Mouse (Mus musculus) urinary bladder, adult 2 months (tissue): Measurements from ENCODE around the gene Fgd5. TPM values are rescaled to one million over a fixed set of nuclear protein-coding genes. Genes with fewer than 3 reads are reported as not detected.

Experiments used
- DNase-seq: peaks from one replicate; pipeline ENCODE4 v3.0.0; 2022; ENCODE audit warnings: low spot score
- polyA plus RNA-seq: library from polyadenylated mRNA; depleted of rRNA; stranded (reverse); fragments of >200 nt; gene quantifications from 2 replicates; pipeline ENCODE4 v1.2.3, GENCODE M21; 2012

The Fgd5 gene
- polyA plus RNA-seq, 1 experiment: 8.3 TPM

DNA sequence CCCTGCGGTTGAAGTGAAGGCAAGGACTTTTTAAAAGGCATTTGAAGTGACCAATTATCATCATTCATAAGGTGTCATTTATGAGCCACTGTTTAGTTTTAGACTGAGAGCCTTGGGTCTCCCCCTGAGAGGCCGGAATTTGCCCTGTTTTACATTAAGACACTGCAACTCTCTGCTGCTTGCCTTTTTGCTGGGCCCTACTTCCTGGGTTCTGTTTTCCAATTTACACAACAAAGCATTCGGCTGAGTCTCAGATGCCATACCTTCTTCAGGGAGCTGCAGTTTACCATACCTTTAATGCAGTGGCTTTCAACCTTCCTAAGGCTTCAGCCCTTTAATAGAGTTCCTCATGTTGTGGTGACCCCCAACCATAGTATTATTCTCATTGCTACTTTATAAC, 26.1 kb downstream of the Fgd5 start:
- no peak for DNase-seq

DNA sequence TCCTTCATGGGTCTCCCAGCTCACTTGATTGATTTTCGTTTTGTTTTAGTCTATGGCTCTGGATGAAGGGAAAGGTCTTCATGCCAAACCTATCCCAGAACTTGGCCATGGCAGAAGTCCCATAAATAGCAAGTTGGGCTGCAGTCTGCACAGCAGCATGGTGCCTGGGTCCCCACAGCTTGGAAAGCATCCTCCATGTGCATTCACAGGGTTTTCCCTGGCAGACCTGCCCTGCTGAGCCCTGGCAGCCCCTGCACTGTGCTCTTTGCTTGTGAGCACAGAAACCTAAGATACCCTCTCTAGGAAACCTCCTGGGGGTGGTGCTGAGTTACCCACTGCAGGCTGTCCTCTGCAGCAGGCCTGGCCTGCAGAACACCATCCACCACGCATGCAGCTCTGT, 32.2 kb downstream of the Fgd5 start:
- DNase-seq: no peak

DNA sequence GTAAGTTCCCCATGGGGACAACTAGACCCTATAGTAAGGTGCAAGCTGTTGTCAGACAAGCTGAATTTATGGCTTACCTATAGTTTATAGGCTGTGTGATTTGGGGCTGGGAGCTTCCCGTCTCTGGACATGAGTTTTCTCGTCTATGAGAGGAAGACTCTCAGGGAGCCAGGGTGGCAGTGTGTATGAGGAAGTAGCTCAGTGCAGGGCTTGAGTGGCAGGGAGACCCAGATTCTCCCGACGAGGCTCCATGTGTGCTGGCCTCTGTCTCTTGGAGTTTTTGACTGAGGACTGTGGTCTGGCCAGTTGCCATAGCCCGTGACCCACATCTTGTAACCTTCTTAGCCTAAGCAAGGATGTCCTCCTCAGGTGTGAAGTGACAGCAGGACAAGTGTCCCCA, 33.7 kb downstream of the Fgd5 start:
- DNase-seq: no peak

DNA sequence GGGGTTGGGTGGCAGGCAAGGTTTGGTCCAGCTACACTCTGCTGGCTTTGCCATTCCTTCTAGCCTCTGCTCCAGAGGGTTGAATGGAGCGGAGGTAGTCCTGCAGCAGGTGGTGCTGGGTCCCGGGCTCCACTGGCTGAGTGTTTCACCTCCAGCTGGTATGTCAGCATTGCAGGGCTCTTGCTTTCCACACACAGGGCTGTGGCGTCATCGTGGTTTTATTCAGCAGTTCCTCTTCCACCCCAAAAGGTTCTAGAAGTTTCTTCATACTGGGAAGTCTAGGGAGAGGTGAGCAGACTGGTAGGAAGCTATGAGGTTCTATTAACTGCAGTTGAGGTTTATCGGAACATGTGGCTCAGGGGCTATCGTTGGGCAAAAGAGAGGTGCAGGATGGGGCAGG, 34.4 kb downstream of the Fgd5 start:
- DNase-seq: no peak

DNA sequence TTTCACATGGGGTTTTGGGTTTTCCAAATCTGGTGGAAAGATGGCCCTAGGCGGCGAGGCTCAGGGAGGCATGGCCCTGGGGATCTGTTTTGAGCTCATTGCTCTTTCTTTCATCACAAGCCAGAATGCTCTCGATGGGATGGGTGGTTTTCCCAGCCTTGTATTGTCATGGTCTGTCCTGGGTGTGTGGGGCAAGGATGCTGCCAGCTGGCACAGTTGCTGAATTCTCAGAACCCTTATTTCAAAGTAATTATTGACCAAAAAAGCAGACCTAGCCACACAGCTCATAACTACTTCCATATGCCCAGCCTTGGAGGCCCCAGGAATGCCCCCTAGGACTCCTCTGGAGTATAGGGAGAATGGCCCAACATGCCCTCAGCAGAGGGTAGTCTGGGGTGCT, 34.9 kb downstream of the Fgd5 start:
- DNase-seq: no peak

DNA sequence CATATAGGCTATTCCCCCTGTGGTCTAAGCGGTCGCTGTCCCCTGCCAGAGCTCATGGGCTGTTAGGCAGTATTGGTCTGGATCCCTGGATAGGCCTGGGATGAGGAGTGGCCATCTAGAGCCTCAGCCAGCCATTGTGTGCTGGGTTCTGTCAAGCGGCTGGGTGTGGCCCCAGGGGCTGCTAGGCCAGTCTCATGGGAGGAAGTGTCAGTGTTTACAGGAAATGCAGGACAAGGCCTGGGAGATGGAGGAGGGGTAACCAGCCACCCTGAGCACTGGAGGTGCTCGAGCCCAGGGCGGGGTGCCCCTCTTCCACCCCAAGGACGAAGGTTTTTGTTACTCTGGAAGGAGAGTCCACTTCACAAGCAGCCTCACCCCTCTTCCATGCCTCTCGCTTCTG, 36.3 kb downstream of the Fgd5 start:
- no peak for DNase-seq

DNA sequence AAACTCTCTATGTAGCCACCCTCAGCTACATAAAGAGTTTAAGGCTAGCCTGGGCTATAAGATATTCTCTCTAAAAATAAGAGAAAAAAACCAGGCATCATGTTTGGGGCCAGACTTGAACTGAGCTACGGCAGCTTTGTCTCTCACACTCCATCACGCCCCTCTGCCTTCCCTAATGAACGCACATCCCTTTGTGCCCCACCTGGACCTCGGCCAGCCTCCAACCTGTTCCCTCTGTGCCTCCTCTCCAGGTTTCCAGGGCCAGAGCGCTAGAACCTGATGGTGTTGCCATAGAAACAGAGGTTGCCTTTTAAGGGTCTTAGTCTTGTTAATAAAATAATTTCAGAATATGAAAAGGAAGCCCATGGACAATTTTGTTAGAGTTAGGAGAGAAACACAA, 37.2 kb downstream of the Fgd5 start:
- DNase-seq: no peak

DNA sequence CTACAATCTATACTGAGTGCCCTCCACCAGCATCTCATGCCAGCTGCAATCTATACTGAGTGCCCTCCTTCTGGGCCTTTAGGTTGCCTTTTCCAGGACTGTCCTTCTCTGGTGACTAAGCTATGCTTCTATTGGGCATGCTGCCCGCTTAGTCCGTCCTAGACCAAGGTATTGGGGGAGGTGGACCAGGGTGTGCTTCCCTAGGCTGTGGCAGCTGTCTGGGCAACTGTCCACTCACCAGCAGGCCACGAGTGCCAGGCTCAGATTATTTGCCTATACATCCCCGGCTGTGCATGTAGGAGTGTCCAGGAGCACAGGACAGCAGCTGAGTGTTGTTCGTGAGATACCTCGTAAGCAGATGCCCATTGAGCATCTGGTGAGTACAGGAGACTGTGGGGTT, 38.1 kb downstream of the Fgd5 start:
- no peak for DNase-seq

DNA sequence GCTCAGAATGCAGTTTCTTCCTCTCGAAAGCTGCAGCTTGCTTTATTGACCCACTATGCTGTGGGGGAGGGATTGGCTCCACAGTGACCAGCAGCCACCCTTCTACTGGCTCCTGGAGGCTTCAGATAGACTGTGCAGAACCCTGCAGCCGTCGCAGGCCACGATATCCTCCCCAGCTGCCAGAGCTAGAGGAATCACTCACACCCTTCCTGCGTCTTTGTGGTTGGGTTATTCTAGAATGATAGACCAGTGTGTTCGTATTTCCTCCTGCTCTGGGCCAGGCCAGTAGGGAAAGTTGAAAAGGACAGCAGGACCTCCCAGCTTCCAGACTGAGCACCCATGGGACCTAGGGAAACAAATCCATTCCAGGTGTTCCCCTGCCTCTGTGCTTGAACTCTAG, 39.7 kb downstream of the Fgd5 start:
- DNase-seq: no peak

DNA sequence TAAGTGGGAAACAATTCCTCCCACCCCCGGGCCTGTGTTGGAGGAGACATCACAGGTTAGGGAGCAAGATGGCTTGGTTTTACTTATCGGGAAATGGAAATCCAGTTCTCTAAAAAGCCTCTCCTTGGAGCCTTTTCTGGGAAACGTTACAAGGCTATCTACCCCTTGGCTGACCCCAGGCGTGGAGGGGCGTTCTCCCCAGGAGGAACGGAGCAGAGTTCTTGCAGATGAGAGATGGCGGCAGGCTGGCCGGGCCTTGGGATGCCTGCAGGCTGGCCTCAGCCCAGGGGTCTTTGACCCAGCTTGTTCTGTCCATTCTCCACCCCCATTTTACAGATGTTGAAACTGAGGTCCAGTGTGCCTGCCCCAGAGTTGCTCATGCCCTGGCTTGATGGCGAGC, 42.4 kb downstream of the Fgd5 start:
- no peak for DNase-seq

DNA sequence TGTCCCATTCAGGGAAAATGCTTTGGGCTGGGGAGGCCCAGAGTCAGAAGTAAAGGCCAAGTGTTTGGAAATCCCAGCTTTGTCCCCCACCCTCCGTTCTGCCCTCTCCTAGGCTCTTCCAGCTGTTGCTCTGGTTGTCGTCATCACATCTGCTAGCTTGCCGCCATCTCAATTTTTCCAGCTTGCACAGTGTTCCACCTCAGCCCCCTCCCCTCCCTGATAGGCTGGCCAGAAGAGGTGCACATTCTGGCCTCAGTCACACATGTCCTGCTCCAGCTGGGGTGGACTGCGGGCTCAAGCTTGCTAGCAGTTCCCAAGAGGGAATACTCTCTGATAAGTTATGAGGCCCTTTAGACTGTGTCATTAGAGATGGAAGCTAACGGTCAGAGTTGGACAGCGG, 42.8 kb downstream of the Fgd5 start:
- no peak for DNase-seq

DNA sequence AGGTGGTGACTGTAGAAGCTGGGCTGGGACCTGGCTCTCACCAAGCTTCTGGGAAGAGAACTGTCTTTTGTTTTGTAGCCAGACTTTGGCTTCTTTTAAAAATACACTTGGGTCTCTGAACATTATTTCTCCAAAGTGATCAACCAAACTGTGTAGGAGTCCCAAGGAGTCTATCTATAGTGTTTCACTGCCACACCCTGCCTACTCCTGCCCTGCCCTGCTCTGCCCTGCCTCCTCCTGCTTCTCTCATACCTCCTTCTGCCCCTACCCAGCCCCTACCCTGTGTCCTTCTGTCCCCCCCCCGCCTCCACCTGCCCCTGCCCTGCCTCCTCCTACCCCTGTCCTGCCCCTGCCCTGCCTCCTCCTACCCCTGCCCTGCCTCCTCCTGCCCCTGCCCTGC, 46.6 kb downstream of the Fgd5 start:
- no peak for DNase-seq

DNA sequence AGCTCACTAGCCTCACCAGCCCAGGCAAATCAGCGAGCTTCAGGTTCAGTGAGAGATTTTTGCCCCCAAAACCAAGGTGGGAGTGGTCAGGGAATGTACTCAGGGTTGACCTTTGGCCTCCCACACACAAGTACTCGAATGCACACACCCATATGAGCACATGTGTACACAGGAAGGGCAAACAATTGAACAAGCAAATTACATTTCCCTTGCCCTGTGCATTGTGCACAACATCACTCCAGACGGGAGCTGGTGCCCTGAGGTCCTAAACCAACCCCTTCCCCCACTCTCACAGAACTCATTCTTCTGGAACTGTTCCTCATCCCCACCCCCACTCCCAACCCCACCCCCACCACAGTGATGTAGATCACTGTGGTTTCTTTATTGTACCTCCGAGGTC, 48.7 kb downstream of the Fgd5 start:
- no peak for DNase-seq

DNA sequence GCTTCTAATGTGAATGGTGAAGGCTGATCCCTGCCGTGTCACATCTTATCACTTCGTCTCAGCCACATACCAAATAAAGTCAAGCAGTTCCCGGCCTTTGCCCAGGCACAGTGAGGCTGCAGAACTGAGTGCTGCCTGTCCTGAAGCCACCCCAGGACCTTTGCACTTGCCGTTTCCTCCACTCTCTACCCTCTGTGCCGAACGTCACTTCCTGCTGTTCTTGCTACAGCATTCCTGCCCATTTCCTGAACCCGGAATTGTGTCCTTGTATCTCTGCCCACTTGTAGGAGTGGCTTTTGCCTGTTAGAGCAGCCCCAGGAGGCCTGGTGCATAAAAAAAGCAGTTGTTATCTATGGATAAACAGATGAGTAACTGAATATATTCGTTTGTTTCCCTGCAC, 52.0 kb downstream of the Fgd5 start:
- no peak for DNase-seq

DNA sequence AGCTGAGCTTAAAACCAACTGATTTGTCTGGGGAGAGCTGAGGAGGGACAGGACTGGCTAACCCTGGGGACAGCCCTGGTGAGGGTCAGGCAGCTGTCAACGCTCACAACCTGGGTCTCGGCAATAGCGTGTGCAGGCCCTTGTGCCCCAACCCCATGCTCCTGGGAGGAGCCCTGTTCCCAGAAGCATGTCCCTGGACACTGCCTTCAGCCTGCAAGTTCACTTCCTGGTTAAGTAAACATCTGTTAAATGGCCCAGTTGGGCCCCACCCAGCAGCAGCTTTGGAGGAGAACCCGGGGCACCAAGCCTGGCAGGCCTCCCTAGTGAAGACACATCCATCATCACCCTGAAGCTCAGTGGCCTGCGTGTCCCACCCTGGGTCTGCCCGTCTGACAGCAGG, 56.0 kb downstream of the Fgd5 start:
- no peak for DNase-seq

DNA sequence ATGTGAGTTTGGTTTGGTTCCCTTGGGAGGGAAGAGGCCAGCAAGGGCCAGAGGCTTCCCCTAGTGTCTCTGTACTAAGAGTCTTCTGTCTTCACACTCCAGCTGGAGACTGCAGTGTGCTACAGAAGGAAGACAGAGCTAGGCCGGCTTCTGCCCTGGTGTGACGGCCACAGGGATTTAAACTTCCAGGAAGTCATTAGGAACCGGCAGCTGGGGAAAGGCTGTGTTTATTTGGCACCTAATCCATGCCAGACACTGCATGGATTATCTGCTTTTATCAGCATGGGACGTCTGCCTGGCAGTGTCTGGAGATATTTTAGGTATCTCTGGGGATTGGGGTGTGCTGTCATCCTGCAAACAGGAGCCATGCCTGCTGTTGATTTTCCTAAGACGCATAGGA, 57.7 kb downstream of the Fgd5 start:
- DNase-seq: no peak

DNA sequence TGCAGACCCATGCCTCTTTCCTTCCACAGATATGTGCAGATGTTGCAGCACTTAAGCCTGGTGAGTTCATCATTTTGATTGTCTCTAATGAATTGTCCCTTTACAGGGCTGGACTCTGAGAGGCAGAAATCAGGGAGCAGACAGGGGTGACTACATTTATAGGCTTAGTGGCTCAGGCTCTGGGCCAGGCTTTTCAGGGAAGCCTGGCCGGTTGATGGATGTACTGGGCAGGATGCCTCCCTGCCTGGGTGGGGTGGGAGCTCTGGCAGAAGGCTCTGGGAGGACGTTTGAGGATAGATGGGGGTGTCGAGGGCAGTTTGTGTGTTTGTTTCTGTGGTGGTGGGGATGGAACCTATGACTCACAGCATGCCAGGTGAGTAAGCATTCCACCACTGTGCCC, 59.5 kb downstream of the Fgd5 start:
- DNase-seq: no peak

DNA sequence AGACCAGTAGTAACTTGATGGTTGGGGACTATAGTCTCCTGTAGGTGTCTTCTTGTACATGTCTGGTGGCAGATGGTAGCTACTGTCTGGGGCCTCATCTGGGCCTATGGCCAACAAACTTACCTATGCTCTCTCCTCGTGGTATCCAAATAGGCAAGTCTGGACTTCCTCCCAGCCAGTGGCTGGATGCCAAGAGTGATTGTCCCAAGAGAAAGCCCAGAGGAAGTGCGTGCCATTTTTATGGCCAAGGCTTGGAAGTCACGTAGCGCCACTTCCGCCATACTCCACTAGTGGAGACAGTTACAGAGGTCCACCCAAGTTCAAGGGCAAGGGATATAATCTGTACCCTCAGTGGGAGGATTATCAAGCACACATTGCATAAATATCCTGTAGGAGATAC, 62.6 kb downstream of the Fgd5 start:
- no peak for DNase-seq

DNA sequence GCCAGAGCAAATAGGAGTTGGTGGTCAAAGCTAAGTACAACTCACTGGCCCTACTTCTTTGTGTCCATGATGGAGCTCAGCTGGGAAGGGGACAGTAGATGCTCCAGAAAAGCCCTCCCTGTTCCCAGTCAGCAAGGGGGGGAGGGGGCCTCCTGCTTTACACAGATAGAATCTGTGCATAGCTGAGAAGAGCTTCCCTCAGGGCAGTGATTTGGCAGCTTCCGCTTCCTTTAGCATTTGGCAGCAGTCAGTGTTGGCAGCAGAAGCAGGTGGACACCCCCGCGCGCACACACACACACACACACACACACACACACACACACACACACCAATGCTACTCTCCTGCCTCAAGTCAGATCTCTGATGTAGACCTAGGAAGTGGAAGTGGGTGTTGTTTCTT, 63.4 kb downstream of the Fgd5 start:
- DNase-seq: no peak

DNA sequence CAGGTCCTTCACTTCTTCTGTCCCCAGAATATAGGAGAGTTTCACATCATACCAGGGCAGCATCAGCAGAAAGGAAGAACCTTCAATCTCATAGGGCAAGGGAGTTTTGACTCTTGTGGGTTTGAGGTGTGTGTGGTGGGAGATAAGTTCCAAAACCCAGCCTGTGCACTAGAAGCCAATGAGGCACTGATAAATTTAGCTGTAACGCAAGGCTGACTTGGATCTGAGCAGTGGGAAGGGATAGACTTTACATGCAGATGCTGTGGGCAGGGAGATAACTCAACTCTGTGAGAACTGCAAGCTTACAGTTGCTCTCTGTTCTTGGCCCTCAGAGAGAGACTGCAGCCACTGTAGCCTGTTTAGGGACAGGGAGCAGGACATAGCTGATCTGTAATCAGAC, 64.2 kb downstream of the Fgd5 start:
- DNase-seq: no peak

DNA sequence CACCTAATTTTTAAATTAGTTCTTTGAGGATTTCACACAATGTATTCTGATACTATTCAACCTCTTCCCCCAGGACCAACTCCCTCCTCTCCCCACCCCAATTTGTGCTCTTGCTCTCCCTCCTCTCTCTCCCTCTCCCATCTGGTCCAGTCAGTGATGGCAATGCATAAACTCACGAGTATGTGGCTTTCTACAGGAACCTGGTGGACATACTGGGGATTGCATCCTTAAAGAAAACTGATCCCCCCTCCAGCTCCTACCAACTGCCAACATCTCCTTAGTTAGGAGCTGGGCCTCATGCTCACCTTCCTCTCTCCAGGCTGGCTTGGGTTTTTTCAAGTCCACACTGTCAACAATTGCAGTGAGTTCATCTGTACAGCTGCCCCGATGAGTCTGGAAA, 79.1 kb downstream of the Fgd5 start:
- DNase-seq: no peak

DNA sequence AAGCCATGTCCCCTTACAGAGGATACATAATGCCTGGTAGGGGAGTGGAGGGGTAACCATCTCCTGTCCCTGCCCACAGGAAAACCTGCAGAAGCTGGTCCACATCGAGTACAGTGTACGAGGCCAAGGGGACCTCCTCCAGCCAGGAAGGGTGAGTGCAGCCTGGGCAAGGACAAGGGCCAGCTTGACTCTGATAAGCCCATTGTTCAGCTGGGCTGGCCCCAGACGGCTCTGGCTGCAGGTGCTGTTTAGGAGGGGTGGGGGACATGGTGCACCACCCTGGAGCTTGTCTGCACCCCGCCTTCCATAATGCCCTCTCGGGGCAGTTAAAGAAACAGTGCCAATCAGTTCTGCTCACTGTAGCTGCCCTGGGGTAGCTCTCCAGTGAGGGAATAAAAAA, 83.0 kb downstream of the Fgd5 start:
- no peak for DNase-seq

DNA sequence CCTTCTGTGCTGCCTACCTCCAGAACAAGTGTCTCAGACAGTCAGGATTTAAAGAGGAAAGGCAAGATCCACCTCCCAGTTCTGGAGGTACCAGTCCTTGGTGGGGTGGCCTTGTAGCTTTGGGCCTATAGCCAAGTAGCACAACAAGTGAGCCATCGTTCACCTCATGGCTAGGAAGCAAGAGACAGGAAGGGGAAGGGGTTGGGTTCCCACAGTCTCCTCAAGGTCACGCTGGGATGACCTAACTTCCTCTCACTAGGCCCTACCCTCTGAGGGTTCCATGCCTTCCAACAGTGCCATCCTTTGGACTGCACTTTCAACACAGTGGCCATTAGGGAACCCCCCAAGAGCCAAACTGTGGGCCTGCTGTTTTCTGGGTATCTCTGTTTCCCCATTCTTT, 84.8 kb downstream of the Fgd5 start:
- no peak for DNase-seq

DNA sequence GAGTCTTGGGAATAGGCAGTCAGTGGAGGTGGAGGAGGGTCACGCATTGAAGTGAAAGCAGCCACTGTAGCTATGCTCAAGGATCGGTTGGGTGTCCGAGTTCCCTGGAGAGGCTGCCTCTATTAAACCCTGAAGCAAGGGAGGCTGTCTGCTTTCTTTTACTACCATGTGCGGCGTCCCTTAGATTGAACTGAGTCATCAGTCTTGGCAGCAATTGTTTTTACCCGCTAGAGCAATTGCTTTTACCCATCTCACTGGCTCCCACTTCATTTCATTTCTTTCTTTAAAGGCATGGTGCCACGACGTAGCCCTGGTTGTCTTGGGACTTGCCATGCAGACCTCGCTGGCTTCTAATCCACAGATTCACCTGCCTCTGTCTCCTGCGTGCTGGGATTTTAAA, 85.4 kb downstream of the Fgd5 start:
- DNase-seq: no peak
